Mouse (Mus musculus): ENCODE measurements around the gene Il17ra. TPM values are rescaled to one million over a fixed set of nuclear protein-coding genes. Genes with fewer than 3 reads are reported as not detected.

Gene Il17ra
- total RNA-seq (2021): 1 to 10 TPM; 4.7 to 5.2 TPM
- long read RNA-seq, experiment 1, partial matches to known transcripts: 0 of 2 reads
- long read RNA-seq, experiment 1, other reads (novel, unspliced or antisense): 2 of 2 reads
- long read RNA-seq, experiment 2, partial matches to known transcripts: 2 of 3 reads
- long read RNA-seq, experiment 2, other reads (novel, unspliced or antisense): 1 of 3 reads

DNA sequence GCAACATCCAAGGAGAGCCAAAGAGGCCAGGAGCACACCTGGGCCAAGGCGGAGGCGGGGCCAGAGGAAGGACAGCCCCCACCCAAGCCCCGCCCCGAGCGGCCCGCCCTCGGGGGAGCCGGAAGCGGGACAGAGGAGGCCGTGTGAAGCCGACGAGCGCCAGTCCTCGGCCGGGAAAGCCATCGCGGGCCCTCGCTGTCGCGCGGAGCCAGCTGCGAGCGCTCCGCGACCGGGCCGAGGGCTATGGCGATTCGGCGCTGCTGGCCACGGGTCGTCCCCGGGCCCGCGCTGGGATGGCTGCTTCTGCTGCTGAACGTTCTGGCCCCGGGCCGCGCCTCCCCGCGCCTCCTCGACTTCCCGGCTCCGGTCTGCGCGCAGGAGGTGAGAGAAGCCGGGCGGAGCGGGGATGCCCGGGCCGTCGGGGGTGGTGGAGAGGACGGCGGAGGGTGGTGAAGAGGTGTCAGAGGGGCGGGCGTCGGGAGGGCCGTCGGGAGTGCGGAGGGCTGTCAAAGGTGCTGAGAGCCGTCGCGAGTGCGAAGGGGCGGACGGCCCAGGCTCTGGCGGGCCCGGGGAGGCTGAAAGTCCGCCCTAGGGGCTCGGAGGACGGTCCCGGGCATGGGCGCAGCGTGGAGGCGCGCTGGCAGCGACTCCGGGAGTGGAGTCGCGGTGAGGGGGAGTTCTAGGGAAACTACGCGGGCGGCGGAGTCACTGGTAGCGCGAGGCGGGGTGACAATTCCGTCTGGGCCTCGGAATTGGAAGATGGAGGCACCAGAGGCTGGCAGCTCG, at the start of gene Il17ra:
Gene Il17ra, plus strand, starts transcription at position 162 of the 786 bp plus-strand sequence.
- peak; percentile 53 to 64 for DNase-seq (ENCODE audit: low spot score in 2 of 2)

DNA sequence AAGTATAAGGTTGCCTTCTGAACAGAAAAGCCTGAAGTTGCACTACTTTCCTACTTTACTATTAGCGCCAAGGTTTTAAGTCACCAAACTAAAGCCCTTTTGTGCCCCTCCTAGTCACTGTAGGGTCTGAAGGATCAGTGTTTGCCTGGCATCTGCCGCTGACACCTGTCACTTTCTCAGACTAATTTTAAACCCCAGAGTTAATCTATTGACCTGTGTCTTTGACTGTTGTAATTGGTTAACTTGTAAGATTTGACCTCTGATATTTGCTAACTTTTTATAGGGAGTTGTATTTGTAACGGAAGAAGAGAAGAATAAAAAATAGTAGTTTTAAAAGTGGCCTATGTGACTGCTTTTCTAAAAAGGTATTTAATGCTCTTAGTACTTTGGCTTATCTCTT, 24.9 kb upstream of the Il17ra start:
- DNase-seq (ENCODE audit: low spot score in 2 of 2): no peak

DNA sequence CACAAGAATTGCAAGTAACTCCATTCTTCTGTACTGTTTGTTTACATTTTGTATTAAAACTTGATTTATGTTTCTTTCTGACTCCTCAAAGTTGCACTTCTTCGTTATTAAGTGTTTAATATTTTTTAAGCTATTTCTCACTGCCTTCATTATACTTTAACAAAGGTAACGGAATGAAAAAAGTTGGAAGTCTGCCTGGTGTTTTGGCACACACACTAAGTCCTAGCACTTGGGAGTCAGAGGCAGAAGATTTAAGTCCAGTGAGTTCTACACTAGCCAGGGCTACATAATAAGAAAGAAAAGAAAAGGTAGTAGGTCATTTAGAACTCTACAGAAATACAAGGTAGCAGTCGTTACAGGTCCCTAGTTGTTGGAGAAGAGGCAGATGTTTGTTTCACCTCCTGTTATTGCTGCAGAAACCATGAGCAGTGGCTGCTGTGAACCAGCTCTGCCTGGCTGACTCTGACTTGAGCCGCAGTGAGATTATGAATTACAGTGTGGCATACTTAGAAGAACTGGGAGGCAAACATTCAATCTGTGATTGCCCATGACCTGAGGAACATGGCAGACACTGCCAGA, 20.8 kb upstream of the Il17ra start:
- DNase-seq (ENCODE audit: low spot score in 2 of 2): no peak

DNA sequence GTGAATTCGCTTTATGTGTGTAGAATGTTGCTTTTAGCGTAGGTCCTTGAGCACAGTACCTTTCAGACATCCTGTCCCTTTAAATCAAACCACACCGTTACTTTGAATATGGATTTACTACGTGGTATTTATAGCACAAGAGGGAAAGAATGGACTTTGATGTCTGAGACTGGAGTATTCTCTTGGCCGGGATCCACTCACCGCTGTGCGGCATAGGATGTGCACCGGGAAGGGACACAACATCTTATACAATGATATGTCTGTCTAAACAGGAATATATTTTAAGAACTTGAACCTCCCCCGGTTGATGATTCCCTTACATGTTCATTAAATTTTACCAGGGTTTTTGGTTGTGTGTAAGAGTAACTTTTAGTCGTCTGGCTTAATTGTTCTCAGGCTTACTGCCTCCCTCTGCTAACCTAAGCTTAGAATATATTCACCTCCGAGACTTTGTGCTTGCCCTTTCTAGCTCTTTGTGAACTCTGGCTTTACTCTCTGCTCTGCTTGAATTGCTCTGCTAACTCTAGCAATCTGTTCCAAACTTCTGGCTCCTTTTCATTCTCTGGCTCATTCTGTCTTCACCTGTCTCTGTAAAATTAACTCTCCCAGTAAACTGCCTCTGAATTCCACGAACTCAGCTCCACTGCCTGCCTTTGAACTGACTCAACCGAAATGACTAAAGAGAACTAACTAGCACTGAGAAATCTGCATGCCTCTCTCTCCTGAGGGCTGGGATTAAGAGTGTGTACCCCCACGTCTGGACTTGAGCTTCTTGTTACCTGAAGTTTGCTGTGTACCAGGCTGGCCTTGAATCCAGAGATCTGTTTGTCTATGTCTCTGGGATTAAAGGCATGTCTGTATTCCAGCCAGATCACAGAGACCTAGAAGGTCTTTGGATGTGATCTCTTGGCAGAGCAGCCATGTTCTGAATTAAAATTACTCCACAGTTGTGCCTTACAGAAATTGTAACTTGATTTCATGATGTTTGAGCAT, 19.4 kb upstream of the Il17ra start:
- DNase-seq (ENCODE audit: low spot score in 2 of 2): no peak

DNA sequence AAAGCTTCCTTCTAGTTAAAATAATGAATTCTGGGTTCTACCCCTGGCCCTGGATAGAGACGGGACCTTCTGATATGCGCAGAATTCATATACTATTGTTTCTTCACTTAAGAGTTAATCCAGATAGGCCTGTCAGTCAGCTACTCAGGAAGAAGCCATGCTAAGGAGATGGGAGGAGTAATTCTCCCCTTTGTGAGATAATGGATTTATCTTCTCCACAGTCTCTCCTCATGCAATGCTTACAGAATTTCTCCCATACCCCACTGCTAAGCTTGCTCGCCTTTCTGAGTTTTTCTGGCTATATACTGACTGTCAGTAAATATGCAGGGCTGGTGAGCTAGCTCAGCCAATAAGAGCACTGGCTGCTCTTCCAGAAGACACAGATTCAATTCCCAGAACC, 12.8 kb upstream of the Il17ra start:
- DNase-seq (ENCODE audit: low spot score in 2 of 2): no peak

DNA sequence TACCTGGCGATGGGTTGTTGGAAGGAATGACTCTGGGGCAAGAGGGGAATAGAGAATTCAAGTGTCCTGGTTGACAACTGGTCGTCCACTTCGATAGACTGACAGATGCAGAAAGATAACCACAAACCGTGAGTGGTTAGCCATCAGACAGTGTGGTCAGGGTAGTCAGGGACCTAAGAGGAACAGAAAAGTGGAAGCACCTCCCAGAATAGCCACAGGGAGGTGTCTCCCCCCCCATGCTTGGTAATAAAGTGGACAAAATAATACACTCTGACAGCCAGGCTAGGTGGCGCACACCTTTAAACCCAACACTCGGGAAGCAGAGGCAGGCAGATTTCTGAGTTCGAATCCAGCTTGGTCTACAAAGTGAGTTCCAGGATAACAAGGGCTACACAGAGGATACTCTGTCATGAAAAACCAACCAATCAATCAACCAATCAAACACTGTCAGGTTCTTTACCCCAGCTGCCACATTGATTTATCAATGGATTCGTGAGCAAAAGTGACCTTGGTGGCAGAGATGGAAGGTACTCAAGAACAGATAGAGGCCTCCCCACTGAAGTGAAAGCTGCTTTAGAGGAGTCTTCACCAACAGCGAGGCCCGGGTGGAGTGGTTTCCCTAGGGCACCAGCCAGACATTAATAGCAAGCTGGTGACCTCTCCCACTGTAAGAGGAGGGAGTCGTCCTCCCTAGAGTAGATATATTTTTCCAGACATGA, 10.5 kb upstream of the Il17ra start:
- DNase-seq (ENCODE audit: low spot score in 2 of 2): no peak

DNA sequence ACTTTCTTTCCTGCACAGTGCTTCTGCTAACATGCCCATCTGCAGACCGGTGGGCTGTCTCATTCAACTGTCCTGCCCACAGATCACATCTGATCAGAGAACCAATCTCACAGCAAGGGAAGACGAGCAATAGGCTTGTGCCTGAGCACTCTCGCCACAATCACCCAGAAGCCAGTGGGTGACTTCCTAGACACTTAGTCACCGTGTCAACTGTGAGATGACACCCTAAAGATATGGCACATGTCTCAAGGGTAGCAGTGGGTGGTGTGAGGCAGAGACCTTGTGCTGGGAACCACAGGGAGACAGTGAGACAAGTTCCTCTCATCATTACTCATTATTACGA, 10.0 kb upstream of the Il17ra start:
- DNase-seq (ENCODE audit: low spot score in 2 of 2): no peak

DNA sequence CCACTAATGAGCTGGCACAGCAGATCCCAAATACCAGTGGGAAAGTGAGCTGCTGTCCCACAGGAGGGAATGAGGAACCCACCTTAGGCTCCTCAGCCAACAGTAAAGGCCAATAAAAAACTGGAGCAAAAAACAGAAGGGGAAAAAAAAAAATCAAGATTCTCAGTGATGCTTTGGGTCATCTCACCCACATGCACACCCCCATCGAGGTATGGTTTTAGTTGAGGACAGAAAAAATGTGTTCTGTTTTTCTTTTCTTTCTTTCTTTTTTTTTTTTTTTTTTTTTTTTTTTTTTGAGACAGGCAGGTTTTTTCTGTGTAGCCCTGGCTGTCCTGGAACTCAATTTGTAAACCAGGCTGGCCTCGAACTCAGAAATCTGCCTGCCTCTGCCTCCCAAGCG, 9.5 kb upstream of the Il17ra start:
- DNase-seq (ENCODE audit: low spot score in 2 of 2): no peak

DNA sequence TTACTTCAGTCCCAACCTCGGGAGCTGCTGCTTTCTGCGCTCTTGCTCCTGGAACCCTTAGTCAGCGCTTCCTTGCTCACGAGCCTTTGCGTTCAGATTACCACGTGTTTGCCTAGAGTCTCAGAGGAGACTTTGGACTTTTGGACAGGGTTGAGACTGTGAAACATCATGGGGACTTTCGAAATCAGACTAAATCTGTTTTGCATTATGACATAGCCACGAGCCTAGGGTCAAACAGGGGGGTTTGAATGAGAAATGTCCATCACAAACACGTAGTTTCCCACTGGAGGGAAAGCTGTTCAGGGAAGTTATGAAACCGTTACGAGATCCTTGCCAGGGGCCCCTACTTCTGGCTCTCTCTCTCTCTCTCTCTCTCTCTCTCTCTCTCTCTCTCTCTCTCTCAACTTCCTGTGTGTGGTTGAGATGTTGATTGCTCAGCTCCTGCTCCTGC, 8.4 kb upstream of the Il17ra start:
- no peak for DNase-seq (ENCODE audit: low spot score in 2 of 2)

DNA sequence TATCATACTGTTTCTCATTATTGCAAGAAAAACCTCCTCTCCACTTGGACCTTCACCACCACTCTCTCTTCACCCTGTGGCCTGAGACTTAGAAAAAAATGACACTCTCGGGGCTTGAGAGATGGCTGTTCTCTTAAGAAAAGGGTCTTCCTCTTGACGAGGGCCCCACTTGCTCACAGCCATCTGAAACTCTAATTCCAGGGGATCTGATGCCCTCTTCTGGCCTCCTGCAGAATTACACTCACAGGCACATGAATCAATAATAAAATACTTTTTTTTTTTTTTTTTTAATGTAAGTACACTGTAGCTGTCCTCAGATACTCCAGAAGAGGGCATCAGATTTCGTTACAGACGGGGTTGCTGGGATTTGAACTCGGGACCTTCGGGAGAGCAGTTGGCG, 6.0 kb upstream of the Il17ra start:
- no peak for DNase-seq (ENCODE audit: low spot score in 2 of 2)

DNA sequence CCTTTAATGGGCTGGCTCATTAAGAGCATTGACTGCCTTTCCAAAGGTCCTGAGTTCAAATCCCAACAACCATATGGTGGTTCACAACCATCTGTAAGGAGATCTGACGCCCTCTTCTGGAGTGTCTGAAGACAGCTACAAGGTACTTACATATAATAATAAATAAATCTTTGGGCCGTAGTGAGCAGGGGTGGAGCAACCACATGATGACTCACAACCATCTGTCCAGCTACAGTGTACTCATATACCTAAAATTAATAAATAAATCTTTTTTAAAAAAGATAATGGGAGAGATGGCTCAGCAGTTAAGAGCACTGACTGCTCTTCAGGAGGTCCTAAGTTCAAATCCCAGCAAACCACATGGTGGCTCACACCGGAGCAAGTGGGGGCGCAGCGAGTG, 5.3 kb upstream of the Il17ra start:
- no peak for DNase-seq (ENCODE audit: low spot score in 2 of 2)

DNA sequence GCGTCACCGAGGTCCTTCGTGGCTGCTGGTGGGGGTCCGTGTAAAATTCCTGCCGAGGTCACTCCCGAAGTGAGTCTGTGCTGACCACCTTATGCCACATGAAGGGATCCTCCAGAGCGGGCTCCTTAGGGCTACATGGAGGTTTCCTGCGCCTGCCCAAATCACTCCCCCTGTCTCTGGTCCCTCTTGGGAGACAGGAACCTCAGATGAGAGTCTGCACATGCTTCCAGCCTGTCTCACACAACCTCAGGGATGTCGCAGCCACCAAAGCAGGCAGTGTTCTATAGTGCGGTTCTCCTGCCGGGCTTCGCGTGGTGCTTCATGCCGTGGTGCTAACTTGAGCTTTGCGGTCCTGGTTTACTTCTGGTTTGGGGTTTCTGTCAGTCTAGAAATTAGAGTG, 1.8 kb upstream of the Il17ra start:
- DNase-seq (ENCODE audit: low spot score in 2 of 2): no peak

DNA sequence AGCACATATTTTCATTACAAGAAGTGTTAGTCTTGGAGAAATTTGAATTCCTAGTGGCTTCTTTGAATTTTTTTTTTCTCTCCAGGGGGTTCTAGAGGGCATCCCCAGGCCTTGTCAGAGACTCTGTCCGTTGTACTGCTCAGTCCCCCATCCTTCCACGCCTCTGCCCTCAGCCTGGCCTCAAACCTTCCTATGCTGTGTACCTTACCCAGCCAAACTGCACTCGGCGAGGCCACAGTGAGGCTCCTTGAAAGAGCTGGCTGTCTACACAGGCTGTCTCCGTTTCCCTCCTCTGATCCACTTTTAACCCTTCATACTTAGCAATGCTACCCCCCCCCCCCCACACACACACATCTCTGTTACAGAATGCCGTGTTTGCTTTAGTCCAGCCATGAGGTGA, 796 bp upstream of the Il17ra start:
- DNase-seq (ENCODE audit: low spot score in 2 of 2): no peak

DNA sequence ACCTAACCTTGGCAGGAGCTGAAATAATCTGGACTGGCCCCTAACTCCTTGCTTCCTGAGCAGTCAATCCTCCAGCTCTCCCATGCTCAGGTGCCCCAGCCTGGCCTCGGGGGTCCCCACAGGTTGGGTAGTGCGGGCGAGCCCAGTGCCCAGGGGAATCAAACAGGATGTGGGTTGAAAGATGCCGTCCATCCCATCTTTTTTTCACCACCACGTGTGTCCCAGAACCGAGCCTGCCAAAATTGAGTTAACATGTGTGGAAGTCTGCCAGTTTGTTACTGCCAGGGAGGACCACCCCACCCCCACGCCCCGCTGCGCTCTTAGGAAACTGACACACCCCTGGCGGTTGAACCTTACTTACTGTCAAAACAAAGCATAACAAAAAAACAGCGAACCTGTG, 837 bp downstream of the Il17ra start:
- peak in 1 of 2 experiments; percentile 13 for DNase-seq (ENCODE audit: low spot score in 2 of 2)

DNA sequence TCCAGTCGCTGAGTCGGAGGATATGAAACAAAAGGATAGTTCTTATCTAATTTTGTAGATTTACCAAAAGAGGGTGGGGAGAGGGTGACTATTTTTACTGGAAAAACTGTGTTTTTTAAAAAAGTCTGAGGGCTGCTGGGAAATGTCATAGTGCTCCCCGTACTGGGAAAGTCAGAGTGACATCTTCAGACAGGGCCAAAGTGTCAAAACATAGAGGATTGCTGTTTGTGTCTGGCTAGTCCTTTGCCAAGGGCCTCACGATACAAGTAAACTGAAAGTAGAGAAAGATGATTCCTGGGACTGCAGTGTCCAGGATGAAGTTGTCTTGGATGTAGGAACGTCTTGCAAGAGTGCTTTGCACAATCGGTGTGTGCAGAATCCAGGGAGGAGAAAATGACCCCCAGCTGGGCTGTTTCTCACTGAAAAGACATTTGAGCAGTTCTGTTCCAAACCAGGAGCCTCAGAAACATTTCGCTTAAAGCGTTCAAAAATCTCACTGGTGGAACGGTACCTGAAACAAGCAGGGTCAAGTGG, 1.4 kb downstream of the Il17ra start:
- no peak for DNase-seq (ENCODE audit: low spot score in 2 of 2)

DNA sequence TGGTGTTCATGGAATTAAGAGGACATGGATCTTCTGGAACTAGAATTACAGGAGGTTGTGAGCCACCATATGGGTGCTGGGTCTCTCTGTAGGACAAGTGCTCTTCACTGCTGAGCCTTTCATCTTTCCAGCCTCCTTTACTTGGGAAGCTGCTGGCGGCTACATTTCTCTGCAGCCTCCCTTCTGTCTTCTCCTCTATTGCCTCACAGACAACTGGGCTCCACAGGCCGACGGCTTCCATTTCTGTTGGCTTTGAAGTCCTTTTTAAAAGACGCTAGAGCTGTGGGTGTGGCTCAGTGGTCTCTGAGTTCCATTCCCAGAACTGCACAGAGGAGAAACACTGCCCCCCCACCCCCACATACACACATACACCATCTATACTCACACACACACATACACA, 2.3 kb downstream of the Il17ra start:
- DNase-seq (ENCODE audit: low spot score in 2 of 2): no peak

DNA sequence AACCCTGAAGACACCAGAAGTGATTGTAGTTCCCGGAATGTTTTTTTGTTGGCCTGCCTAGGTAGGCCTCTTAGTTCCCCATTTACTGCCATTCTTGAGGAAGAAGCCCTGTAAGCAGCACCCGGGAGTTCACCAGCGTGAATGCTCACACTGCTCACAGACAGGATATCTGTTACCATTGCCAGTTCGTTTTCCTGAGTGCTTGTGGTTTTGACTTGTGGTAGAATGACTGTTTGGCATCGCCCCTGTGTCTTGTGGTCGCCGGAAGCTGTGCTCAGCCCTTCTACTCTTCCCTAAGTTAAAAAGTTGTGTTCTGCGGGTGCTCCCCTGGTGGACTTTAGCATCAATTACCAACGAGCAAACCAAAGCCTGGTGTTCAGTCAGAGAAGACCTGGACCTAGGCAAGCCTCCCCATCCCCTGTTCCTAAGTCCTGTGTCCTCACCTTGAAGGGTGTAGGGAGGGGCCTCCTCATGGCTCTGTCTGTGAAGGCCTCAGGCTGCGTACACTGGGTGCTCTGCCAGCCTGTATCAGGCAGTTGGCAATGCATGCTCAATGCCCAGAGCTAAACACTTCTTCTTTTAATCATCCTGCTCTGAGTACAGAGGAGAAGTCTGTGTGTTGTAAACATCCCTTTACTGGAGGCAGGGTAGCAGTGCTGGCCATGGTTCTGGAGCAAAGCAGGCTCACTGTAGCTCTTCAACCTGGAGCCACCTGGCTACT, 3.7 kb downstream of the Il17ra start:
- no peak for DNase-seq (ENCODE audit: low spot score in 2 of 2)

DNA sequence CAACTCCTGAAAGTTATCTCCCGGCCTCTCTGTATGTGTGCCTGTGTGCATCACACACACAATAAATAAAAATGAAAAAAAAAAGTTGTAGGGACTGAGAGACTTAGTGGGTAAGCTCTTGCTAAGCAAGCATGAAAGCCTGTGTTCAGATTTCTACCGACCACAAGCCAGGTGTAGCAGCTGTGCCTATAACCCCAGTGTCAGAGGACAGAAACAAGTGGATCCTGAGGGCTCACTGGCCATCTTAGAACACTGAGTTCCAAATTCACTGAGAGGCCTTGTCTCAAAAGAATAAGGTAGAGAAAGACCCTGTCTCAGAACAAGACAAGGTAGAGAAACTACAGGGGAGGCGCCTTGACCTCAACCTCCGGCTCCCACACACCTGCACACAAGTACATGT, 5.2 kb downstream of the Il17ra start:
- no peak for DNase-seq (ENCODE audit: low spot score in 2 of 2)

DNA sequence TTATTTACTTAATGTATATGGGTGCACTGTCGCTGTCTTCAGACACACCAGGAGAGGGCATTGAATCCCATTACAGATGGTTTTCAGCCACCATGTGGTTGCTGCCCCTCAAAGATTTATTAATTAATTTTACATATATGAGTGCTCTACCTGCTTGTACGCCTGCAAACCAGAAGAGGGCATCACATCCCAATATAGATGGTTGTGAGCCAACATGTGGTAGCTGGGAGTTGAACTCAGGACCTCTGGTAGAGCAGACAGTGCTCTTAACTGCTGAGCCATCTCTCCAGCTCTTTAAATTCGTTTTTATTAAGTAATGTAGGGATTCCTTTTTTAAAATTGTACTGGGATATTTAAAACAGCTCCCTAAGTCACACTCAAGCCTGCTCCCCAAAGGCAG, 6.2 kb downstream of the Il17ra start:
- DNase-seq (ENCODE audit: low spot score in 2 of 2): no peak

DNA sequence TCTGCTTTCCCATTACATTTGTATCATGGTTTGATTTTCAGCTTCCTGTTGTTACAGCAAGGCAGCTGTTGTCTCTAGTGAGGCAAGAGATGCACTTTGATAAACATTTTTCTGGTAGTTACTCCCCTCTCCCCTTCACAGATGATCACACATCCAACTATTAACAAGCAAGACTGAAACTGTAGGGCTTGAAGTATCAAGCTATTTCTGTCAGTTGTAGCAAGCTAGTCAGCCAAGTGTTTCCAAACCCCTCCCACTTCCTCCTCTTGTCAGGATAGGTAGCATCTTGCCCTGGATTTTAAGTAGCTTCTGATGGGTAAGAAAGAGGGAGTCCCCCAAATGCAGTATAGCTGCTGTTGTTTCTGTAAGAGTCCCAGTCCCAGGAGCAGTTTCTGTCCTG, 6.7 kb downstream of the Il17ra start:
- DNase-seq (ENCODE audit: low spot score in 2 of 2): no peak
